Mouse (Mus musculus) liver, adult 2 months (tissue): ENCODE data around the gene 1700003E16Rik. TPM values are rescaled to one million over a fixed set of nuclear protein-coding genes. Genes with fewer than 3 reads are reported as not detected.

Experiments
- DNase-seq: peaks from one replicate; pipeline ENCODE4 v3.0.0-alpha.2; 2011; ENCODE audit warnings: low read depth, low spot score; ENCODE audit errors: extremely low read depth
- H3K27ac ChIP-seq: fragments of 200-500 bp; replicated peaks from 2 replicates; pipeline ENCODE4 v1.5.1; 2012; ENCODE audit warnings: low read depth, mild to moderate bottlenecking, control low read depth, inconsistent platforms, low read length; ENCODE audit not compliant: insufficient read depth
- H3K27me3 ChIP-seq: fragments of 200-500 bp; 2 replicates; pipeline ENCODE4 v1.6.1; 2012; ENCODE audit warnings: mild to moderate bottlenecking, moderate library complexity, low read length, inconsistent platforms; ENCODE audit not compliant: control insufficient read depth, insufficient read depth
- H3K36me3 ChIP-seq: fragments of 200-500 bp; 2 replicates; pipeline ENCODE4 v1.6.1; 2012; ENCODE audit warnings: low read length, inconsistent platforms; ENCODE audit not compliant: control insufficient read depth, insufficient read depth
- H3K4me1 ChIP-seq: fragments of 200-500 bp; 2 replicates; pipeline ENCODE4 v1.6.1; 2011; ENCODE audit warnings: low read length; ENCODE audit not compliant: control insufficient read depth, insufficient read depth
- H3K4me3 ChIP-seq: fragments of 200-500 bp; 2 replicates; pipeline ENCODE4 v1.5.1; 2011; ENCODE audit warnings: low read depth, mild to moderate bottlenecking, control low read depth, low read length, moderate library complexity; ENCODE audit not compliant: insufficient read depth
- H3K79me2 ChIP-seq: fragments of 200-500 bp; 2 replicates; pipeline ENCODE4 v1.6.1; 2012; ENCODE audit warnings: inconsistent platforms, mild to moderate bottlenecking, low read length, moderate library complexity; ENCODE audit not compliant: control insufficient read depth, insufficient read depth
- H3K9ac ChIP-seq: fragments of 200-500 bp; 2 replicates; pipeline ENCODE4 v1.6.1; 2012; ENCODE audit warnings: low read depth, mild to moderate bottlenecking, control low read depth, inconsistent platforms, low read length
- CTCF ChIP-seq: fragments of 200-500 bp; IDR thresholded peaks from 2 replicates; pipeline ENCODE4 v1.5.1; 2011; ENCODE audit warnings: low read depth, low read length, control low read depth
- POLR2A ChIP-seq: fragments of 200-500 bp; IDR thresholded peaks from 2 replicates; pipeline ENCODE4 v1.6.1; 2011; ENCODE audit warnings: low read length, control low read depth; ENCODE audit not compliant: insufficient read depth; ENCODE audit errors: extremely low read depth
- WGBS: fragments of 180-500 bp; shearing (Covaris S2); methylation state at CpG from one replicate; pipeline ENCODE4 v1.1.7; 2018; 5-methylcytosine and 5-hydroxymethylcytosine counted together
- polyA plus RNA-seq: library from polyadenylated mRNA; depleted of rRNA; stranded (reverse); fragments of >200 nt; gene quantifications from 2 replicates; pipeline ENCODE4 v1.2.3, GENCODE M21; 2012; rRNA removed
- total RNA-seq: library from RNA; depleted of rRNA; stranded (reverse); fragments of >200 nt; gene quantifications from 2 replicates; pipeline ENCODE4 v1.2.3, GENCODE M21; 2014; rRNA removed

Gene 1700003E16Rik
- total RNA-seq: 0.09 and 0.13 TPM in 2 replicates
- 0.22 and 0.29 TPM in 2 replicates for polyA plus RNA-seq

GRCm38 (mm10) chr6:83156259-83156684 is at the start of gene 1700003E16Rik, which contains the start of gene Wdr54:
TSS of gene 1700003E16Rik (plus strand) at chr6:83156404.
TSS of gene Wdr54 (minus strand) at chr6:83156397.
- no peaks in the 10 kb centered on the region for H3K36me3 ChIP-seq
- WGBS: 2% methylated on average over 32 of the region's 32 CpGs
- DNase-seq: no peak
- no peak within 1 kb of the TSS for H3K27ac ChIP-seq
- H3K9ac ChIP-seq: peak within 1 kb of the TSS; percentile 56
- TF ChIP-seq CTCF: no peak
- TF ChIP-seq POLR2A: no peak
- peak within 1 kb of the TSS; percentile 65 for H3K4me3 ChIP-seq
- no peaks in the 10 kb centered on the region for H3K27me3 ChIP-seq
- no peaks in the 10 kb centered on the region for H3K79me2 ChIP-seq
- H3K4me1 ChIP-seq: peaks cover 6% of the 10 kb centered on the region; the same call in 1 of the 2 replicates

DNA sequence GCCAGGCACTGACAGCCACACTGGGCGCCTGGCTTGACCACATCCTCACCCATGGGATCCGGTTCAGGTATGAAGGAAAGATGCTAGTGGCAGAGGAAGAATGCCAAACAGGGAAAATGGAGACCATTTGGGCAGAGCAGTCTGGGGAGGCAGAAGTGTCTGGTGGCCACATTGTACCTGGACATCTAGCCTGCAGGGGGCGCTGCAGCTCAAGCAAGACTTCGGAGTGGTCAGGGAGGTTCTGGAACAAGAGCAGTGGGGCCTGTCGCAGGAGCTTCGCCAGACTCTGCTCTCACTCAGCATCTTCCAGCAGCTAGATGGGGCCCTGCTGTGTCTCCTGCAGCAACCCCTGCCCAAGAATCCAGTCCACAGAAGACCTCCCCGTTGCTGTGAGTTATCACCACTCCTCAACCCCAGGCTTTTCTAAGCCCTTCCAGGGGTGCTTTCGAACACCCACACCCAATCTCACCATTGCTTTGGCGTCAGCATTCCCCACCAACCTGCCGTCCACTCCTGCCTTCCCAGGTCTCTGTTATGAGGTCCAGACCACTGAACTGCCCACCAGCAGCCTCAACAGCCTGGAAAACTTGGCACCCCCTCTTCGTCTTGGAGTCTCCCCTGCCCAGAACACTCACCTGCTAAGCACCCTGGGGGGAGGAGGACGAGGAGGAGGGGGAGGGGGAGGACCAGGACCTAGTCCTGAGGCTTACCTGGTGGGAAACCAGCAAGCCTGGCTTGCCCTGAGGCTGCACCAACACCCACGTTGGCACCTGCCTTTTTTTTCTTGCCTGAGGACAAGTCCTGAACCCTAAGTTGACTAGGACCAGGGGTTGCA is 48.4 kb upstream of the 1700003E16Rik start:
- Histone ChIP-seq H3K79me2 (peaks cover 3% of the 10 kb centered on the region; the same call in 1 of the 2 replicates), H3K9ac (no peak overlapping the region), H3K4me1 (peaks cover 21% of the 10 kb centered on the region), H3K36me3 (no peaks in the 10 kb centered on the region), H3K27ac (no peak overlapping the region), H3K4me3 (no peak overlapping the region), H3K27me3 (no peaks in the 10 kb centered on the region)
- 48% methylated on average over 13 of the region's 13 CpGs for WGBS
- peak; percentile 63 for DNase-seq
- TF ChIP-seq POLR2A: no peak
- peak; percentile 94 for TF ChIP-seq CTCF

- peak; percentile 67 for DNase-seq
- H3K79me2 ChIP-seq: peaks cover 3% of the 10 kb centered on the region; the same call in 1 of the 2 replicates
- H3K9ac ChIP-seq: peak within 1 kb of the TSS; percentile 97
- H3K4me1 ChIP-seq: peaks cover 17% of the 10 kb centered on the region
- peak within 1 kb of the TSS; percentile 88 for H3K27ac ChIP-seq
- under 1% methylated on average over 76 of the region's 76 CpGs for WGBS
- peak; percentile 58; the same call in 1 of the 2 replicates for TF ChIP-seq POLR2A
- TF ChIP-seq CTCF: no peak
- H3K4me3 ChIP-seq: peak within 1 kb of the TSS; percentile 86
- no peaks in the 10 kb centered on the region for H3K27me3 ChIP-seq
- no peaks in the 10 kb centered on the region for H3K36me3 ChIP-seq
Observed at GRCm38 (mm10) chr6:83108762-83109668, 47.2 kb upstream of the 1700003E16Rik start, which contains the start of gene Mrpl53. TSS of gene Mrpl53 (plus strand) at chr6:83109040.

- no peak overlapping the region for H3K4me3 ChIP-seq
Observed at GRCm38 (mm10) chr6:83111510-83112136, 44.6 kb upstream of the 1700003E16Rik start.

More at GRCm38 (mm10) chr6:83111510-83112136, 44.6 kb upstream of the 1700003E16Rik start:
- H3K4me1 ChIP-seq: peaks cover 23% of the 10 kb centered on the region
- H3K9ac ChIP-seq: no peak overlapping the region
- H3K79me2 ChIP-seq: peaks cover 7% of the 10 kb centered on the region; the same call in 1 of the 2 replicates
- no peak for DNase-seq
- WGBS: 91% methylated on average over 4 of the region's 4 CpGs
- no peaks in the 10 kb centered on the region for H3K27me3 ChIP-seq
- H3K27ac ChIP-seq: no peak overlapping the region
- H3K36me3 ChIP-seq: no peaks in the 10 kb centered on the region
- no peak for TF ChIP-seq POLR2A
- TF ChIP-seq CTCF: no peak
